Comparison of ENCODE assay signal across 8 mouse cellular contexts in the genomic region with DNA sequence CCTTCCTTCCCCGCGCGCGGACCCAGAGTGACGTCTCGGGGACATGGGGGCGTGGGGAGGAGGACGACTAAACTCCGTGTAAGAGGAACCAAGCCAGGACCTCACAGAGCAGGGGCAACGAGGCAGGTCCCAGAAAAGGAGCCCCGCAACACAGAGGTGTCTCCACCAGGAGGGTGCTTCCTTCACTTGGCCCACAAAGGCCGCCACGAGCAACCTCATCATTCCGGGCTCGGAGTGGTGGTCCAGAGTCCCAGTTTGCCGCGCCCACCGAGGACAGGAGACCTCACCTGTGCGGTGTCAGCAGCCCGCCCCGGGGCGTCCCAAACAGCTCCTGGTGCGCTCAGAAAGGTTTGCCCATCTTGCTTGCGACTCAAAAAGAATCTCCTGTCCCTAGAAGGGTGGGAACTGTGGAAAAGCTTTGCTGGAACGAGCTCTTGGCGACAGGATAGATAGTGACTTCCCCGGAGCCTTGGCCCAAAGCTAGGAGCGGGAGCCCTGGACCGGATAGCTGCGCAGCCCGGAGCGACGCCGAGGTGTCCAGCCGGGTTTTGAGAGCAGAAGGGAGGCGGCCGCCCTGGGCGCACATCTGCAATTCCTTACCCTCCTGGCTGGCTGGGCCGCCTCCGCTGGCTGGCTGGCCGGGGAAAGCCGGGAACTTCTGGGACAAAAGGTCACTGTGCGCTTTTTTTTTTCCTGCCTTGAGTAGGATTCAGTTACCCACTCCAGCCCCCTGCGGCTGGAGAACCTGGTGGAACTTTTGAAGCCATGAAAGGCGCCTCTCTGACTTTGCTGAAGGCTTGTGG. TPM values are rescaled to one million over a fixed set of nuclear protein-coding genes. Genes with fewer than 3 reads are reported as not detected.
DNase-seq lines count a peak whose midpoint lies in the region; ATAC-seq and TF ChIP-seq lines count a peak whose summit lies in the region.

No protein-coding gene starts in this region.

- H3K9me3 ChIP-seq in embryonic facial prominence, embryonic 10.5 days = no peaks in the 10 kb centered on the region
- no peaks in the 10 kb centered on the region; the same call in 1 of the 2 replicates for H3K9me3 ChIP-seq in lung, embryonic 14.5 days (ENCODE audit: low read depth, low read length)

- no peak for TF ChIP-seq CTCF in lung, adult 2 months (IDR thresholded peaks at IDR 0.05; ENCODE audit: insufficient read depth, low read length)
- TF ChIP-seq CTCF in heart, adult 2 months (IDR thresholded peaks at IDR 0.05) = no peak
- no peak for TF ChIP-seq CTCF in lung, embryonic 14.5 days (IDR thresholded peaks at IDR 0.05; ENCODE audit: low read depth)

- TF ChIP-seq EP300 in heart, adult 2 months (IDR thresholded peaks at IDR 0.05; ENCODE audit: insufficient read depth, low read depth, low read length) = no peak

- 4% methylated on average over 45 of the region's 45 CpGs for WGBS in lung, adult 2 months
- under 1% methylated on average over 45 of the region's 45 CpGs for WGBS in embryonic facial prominence, embryonic 10.5 days
- 3% methylated on average over 45 of the region's 45 CpGs for WGBS in heart, adult 2 months
- 1% methylated on average over 45 of the region's 45 CpGs for WGBS in lung, embryonic 14.5 days

- peak; percentile 73 for ATAC-seq in lung, embryonic 14.5 days (ENCODE audit: insufficient read depth)

- DNase-seq in lung, adult 2 months = peak; percentile 6
- DNase-seq in lung, postnatal 25 days (ENCODE audit: low spot score) = no peak
- DNase-seq in embryonic facial prominence, embryonic 10.5 days (ENCODE audit: low spot score) = peak; percentile 84
- peak; percentile 55 to 63 for DNase-seq in heart, adult 2 months
- DNase-seq in kidney, adult 11 months = peak; percentile 6
- DNase-seq in lung, embryonic 14.5 days = peak; percentile 66
- DNase-seq in ovary, adult 18-20 months (ENCODE audit: low spot score) = peak; percentile 5
- DNase-seq in c-Kit-positive CD71-positive TER-119-positive erythroid progenitor cells, embryonic 14.5 days (ENCODE audit: low spot score) = no peak

- no peaks in the 10 kb centered on the region; the same call in 1 of the 2 replicates for H3K4me1 ChIP-seq in lung, adult 2 months (ENCODE audit: control insufficient read depth, insufficient read depth, low read length)
- peaks cover 38% of the 10 kb centered on the region for H3K4me1 ChIP-seq in embryonic facial prominence, embryonic 10.5 days
- no peaks in the 10 kb centered on the region for H3K4me1 ChIP-seq in heart, adult 2 months (ENCODE audit: control insufficient read depth, insufficient read depth, low read length)
- H3K4me1 ChIP-seq in lung, embryonic 14.5 days (ENCODE audit: insufficient read depth) = 0 out of 2 replicates have a peak, but pooled peaks cover 3% of the 10 kb centered on the region

- peaks cover 15% of the 10 kb centered on the region; the same call in 1 of the 2 replicates for H3K36me3 ChIP-seq in embryonic facial prominence, embryonic 10.5 days (replicated peaks)
- no peaks in the 10 kb centered on the region for H3K36me3 ChIP-seq in heart, adult 2 months (ENCODE audit: control insufficient read depth, insufficient read depth, low read length)
- H3K36me3 ChIP-seq in lung, embryonic 14.5 days (ENCODE audit: insufficient read depth) = no peaks in the 10 kb centered on the region

- H3K4me3 ChIP-seq in lung, adult 2 months (replicated peaks; ENCODE audit: extremely low read depth, low read depth, low read length) = peak overlapping the region; percentile 61
- H3K4me3 ChIP-seq in embryonic facial prominence, embryonic 10.5 days = peak overlapping the region; percentile 64
- H3K4me3 ChIP-seq in heart, adult 2 months = peak overlapping the region; percentile 63
- peak overlapping the region; percentile 61 for H3K4me3 ChIP-seq in lung, embryonic 14.5 days (ENCODE audit: low read depth, low read length)

- peak overlapping the region; percentile 98 for H3K4me2 ChIP-seq in lung, embryonic 14.5 days

- intact Hi-C loops in heart, adult 2 months (cut with DNase I) = loop anchor here (5.0 kb wide), 1 partner anchor 37 kb away; no protein-coding TSS in a partner anchor

- peaks cover 6% of the 10 kb centered on the region for H3K27me3 ChIP-seq in embryonic facial prominence, embryonic 10.5 days (replicated peaks; ENCODE audit: low read depth, poor library complexity, severe bottlenecking)
- H3K27me3 ChIP-seq in heart, adult 2 months (ENCODE audit: control insufficient read depth, insufficient read depth, low read length) = 0 out of 2 replicates have a peak, but pooled peaks cover 2% of the 10 kb centered on the region
- H3K27me3 ChIP-seq in lung, embryonic 14.5 days (ENCODE audit: insufficient read depth, low read length) = no peaks in the 10 kb centered on the region

- no peak for TF ChIP-seq POLR2A in lung, adult 2 months (IDR thresholded peaks at IDR 0.05; ENCODE audit: borderline replicate concordance, extremely low read depth, low read depth, low read length)
- TF ChIP-seq POLR2A in heart, adult 2 months (IDR thresholded peaks at IDR 0.05; ENCODE audit: insufficient read depth, low read depth, low read length) = no peak

- H3K79me2 ChIP-seq in heart, adult 2 months (replicated peaks; ENCODE audit: control insufficient read depth, insufficient read depth, low read length) = no peaks in the 10 kb centered on the region

- peak overlapping the region; percentile 84 for H3K9ac ChIP-seq in heart, adult 2 months (ENCODE audit: low read depth, low read length)
- H3K9ac ChIP-seq in lung, embryonic 14.5 days = peak overlapping the region; percentile 64

- peak overlapping the region; percentile 91 for H3K27ac ChIP-seq in embryonic facial prominence, embryonic 10.5 days (replicated peaks)
- H3K27ac ChIP-seq in heart, adult 2 months = peak overlapping the region; percentile 68
- peak overlapping the region; percentile 63; the same call in 1 of the 2 replicates for H3K27ac ChIP-seq in lung, embryonic 14.5 days (ENCODE audit: low read depth)

RNA-seq across cellular contexts. Expression of a gene that starts 0.6 kb away (rescaled TPM):
- polyA plus RNA-seq in lung, adult 2 months (2012; rRNA removed) = 7.0 and 8.8 TPM in 2 replicates
- polyA plus RNA-seq in embryonic facial prominence, embryonic 10.5 days (2016; fragmentation: Nextera tagmentation; extraction: Ambion mirVana) = 40.5 and 44.0 TPM in 2 replicates
- 10 to 100 TPM; 11.8 to 13.8 TPM for total RNA-seq in heart, adult 2 months (2021)
- polyA plus RNA-seq in heart, adult 2 months (2012; rRNA removed) = 14.0 and 26.9 TPM in 2 replicates
- 10.4 and 11.6 TPM in 2 replicates for polyA plus RNA-seq in lung, embryonic 14.5 days (2014; fragmentation: Nextera tagmentation; extraction: Ambion mirVana)

RNA-seq across cellular contexts. Expression of a gene that starts 52.0 kb away (rescaled TPM):
- polyA plus RNA-seq in lung, adult 2 months (2012; rRNA removed) = 18.5 and 22.9 TPM in 2 replicates
- polyA plus RNA-seq in embryonic facial prominence, embryonic 10.5 days (2016; fragmentation: Nextera tagmentation; extraction: Ambion mirVana) = 26.0 and 28.4 TPM in 2 replicates
- total RNA-seq in heart, adult 2 months (2021) = 10 to 100 TPM; 39.3 to 40.8 TPM
- polyA plus RNA-seq in heart, adult 2 months (2012; rRNA removed) = 17.3 and 32.5 TPM in 2 replicates
- polyA plus RNA-seq in lung, embryonic 14.5 days (2014; fragmentation: Nextera tagmentation; extraction: Ambion mirVana) = 38.4 and 40.0 TPM in 2 replicates

Comparison
In these comparisons a context has a peak if more than half of its experiments do, and no peak if none do; other contexts are left out.
1. DNase-seq: peak in lung, adult 2 months (single experiment), embryonic facial prominence, embryonic 10.5 days (single experiment), heart, adult 2 months (2 of 2), kidney, adult 11 months (single experiment), lung, embryonic 14.5 days (single experiment) and ovary, adult 18-20 months (single experiment); none in lung, postnatal 25 days (single experiment) and c-Kit-positive CD71-positive TER-119-positive erythroid progenitor cells, embryonic 14.5 days (single experiment).
2. Peak in every context shown above with its lines, with median percentiles within 50 percentile points of each other: H3K4me3 ChIP-seq and H3K27ac ChIP-seq.